Mouse (Mus musculus) embryo, embryonic 10.5 days (tissue): Measurements from ENCODE around the gene Ttn.

Source experiments
- DNase-seq: peaks from one replicate; pipeline ENCODE4 v3.0.0-alpha.2; 2015; ENCODE audit warnings: low spot score

Ttn gene

GRCm38 (mm10) chr2:76962045-76962432 is 20.3 kb downstream of the Ttn start:
- DNase-seq = no peak

- no peak for DNase-seq
Observed at GRCm38 (mm10) chr2:76961420-76962044, 20.8 kb downstream of the Ttn start.

- no peak for DNase-seq
Observed at GRCm38 (mm10) chr2:76949774-76950173, 32.6 kb downstream of the Ttn start.

- no peak for DNase-seq
Observed at GRCm38 (mm10) chr2:76938515-76938914, 43.8 kb downstream of the Ttn start.

- peak; percentile 86 for DNase-seq
Observed at GRCm38 (mm10) chr2:76929718-76930117, 52.6 kb downstream of the Ttn start.

- DNase-seq = no peak
Observed at GRCm38 (mm10) chr2:76928816-76929215, 53.5 kb downstream of the Ttn start.

- no peak for DNase-seq
Observed at GRCm38 (mm10) chr2:76928298-76928697, 54.0 kb downstream of the Ttn start.

- peak; percentile 5 for DNase-seq
Observed at GRCm38 (mm10) chr2:76926927-76927326, 55.4 kb downstream of the Ttn start.

GRCm38 (mm10) chr2:76914959-76915358 is 67.4 kb downstream of the Ttn start:
- DNase-seq = no peak

GRCm38 (mm10) chr2:76908705-76909457 is 73.5 kb downstream of the Ttn start:
- no peak for DNase-seq

- DNase-seq = no peak
Observed at GRCm38 (mm10) chr2:76903351-76903750, 79.0 kb downstream of the Ttn start.

- DNase-seq = no peak
Observed at GRCm38 (mm10) chr2:76901476-76902086, 80.8 kb downstream of the Ttn start.

GRCm38 (mm10) chr2:76899886-76900285 is 82.5 kb downstream of the Ttn start:
- no peak for DNase-seq

- no peak for DNase-seq
Observed at GRCm38 (mm10) chr2:76896990-76897389, 85.4 kb downstream of the Ttn start.

GRCm38 (mm10) chr2:76895327-76895726 is 87.0 kb downstream of the Ttn start:
- no peak for DNase-seq

GRCm38 (mm10) chr2:76888721-76889120 is 93.6 kb downstream of the Ttn start:
- no peak for DNase-seq

- DNase-seq = no peak
Observed at GRCm38 (mm10) chr2:76885855-76886254, 96.5 kb downstream of the Ttn start.

GRCm38 (mm10) chr2:76881406-76881805 is 100.9 kb downstream of the Ttn start:
- DNase-seq = no peak

- no peak for DNase-seq
Observed at GRCm38 (mm10) chr2:76875587-76875986, 106.8 kb downstream of the Ttn start.

GRCm38 (mm10) chr2:76866928-76867327 is 115.4 kb downstream of the Ttn start:
- peak; percentile 73 for DNase-seq

- no peak for DNase-seq
Observed at GRCm38 (mm10) chr2:76865497-76865896, 116.8 kb downstream of the Ttn start.

- DNase-seq = no peak
Observed at GRCm38 (mm10) chr2:76861327-76861726, 121.0 kb downstream of the Ttn start.

GRCm38 (mm10) chr2:76850066-76850465 is 132.3 kb downstream of the Ttn start:
- DNase-seq = no peak
